Mouse (Mus musculus) right cerebral cortex, adult 18-20 months (tissue): ENCODE results near the gene Fam126a.
"Not testable (repeated sequence)": the region's sequence is repeated elsewhere in the genome, so short reads cannot be mapped to it uniquely, and the experiment has no call there.

Source experiments
- DNase-seq: peaks from one replicate; pipeline ENCODE4 v3.0.0; 2022; ENCODE audit warnings: mixed read lengths

The Fam126a gene

DNA sequence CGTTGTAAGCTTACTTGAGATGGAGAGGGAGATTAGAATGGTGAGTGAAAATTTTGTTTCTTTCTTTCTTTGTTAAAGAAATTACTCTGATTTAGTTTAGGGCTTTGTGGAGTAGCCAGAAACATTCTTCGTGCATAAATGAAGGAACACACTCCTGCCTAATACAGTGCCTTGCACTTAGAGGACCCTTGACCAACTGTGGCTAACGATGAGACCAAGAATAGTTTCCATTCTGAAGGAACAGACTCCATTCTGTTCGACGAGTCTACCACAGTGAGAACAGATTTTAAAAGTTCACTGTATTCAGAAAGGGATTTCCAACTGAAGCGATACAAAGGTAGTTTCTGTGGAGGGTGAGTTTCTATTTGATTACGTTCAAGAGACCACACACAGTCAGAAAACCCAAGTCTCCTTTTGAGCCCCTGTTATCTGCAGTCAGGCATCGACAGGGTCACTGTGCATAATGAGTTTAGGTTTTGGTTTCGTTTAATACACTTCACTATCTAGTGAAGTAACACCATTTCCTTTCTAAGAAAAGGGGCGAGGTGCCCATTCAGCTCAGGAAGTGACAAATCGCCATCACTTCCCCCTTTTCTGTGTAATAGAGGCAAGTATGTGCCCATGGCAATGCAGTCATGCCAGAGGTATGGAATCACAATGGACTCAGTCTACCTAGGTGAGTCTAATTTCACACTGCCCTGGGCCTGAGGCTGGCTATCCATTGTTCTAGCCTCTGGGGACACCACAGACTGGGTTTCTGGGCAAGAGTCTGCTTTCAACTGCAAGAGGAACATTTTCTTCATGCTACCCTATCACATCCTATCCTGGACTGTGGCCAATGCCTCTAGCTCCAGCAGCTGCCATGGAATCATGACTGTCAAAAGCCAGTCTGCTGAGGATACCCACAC is 136.4 kb downstream of the Fam126a start:
- DNase-seq = peak; percentile 12

DNA sequence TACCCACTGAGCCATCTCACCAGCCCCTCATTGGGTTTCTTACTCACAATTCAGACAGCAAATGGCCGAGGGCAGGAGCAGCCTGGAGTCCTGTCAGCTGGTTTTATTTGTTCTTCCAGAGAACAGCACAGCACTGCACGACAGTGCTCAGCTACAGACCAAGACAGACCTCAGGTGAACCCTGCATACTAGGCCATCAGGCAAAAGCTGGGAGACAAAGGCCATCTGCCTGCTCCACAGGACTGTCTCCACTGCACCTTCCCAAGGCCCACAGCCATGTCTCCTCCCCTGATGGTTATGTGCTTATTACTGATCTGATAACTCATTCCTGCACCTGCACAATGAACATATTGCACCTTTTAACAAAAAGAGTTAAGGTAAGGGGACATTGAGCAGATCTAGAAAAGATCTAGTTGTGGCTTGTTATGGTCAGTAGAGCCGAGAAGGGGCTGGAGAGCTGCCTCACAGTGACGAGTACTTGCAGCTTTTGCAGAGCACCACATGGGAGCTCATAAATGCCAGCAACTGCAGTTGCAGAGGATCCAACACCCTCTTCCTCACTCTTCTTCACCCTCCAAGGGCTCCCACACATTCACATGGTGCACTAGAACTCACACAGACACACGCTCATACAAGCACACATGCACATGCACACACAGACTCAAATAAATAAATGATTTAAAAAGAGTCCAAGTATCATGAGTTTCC is 137.2 kb downstream of the Fam126a start:
- DNase-seq = no peak

DNA sequence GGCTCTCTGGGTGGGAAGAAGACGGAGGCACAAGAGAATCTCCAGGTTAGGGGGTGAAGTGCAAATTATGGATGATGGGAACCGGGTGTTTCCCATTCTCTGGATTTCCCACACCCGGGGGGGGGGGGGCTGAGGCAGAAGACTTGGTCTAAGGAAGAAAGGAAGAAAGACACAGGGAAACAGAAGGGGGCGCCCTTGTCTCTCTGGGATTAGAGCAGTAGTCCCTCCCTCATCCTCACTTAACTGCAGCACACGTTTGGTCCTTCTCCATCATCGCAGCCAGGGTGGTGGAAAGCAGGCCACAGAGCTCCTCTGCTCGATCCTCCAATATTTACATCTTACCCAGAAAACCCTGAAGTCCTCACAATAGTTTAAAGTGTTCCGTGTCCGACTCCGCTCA is 139.8 kb downstream of the Fam126a start:
- DNase-seq = peak; percentile 71

DNA sequence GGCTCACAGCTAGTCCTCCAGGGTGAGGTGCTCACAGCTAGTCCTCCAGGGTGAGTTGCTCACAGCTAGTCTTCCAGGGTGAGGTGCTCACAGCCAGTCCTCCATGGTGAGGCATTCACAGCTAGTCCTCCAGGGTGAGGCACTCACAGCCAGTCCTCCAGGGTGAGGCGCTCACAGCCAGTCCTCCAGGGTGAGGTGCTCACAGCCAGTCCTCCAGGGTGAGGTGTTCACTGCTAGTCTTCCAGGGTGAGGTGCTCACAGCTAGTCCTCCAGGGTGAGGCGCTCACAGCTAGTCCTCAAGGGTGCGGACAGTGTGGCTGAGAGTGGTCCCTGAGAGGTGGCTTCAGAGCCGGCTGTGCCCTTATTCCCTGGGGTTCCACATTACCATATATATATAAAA is 141.0 kb downstream of the Fam126a start:
- no peak for DNase-seq

DNA sequence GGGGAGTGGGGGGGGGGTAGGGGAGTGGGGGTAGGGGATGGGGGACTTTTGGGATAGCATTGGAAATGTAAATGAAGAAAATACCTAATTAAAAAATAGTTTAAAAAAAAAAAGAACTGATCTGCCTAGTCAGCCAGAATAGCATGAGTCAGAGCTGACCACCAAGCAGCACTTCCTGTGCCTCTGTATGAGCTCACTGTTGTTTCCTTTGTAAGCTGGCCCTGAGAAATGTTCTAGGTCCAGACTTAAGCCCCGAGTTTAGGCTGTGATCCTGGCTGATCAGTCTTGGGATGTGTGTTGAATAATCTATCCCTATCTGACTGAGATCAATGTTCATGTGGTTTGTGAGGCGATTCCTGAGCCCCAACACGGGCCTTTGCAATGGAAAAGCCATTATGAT is 143.4 kb downstream of the Fam126a start:
- DNase-seq = no peak

DNA sequence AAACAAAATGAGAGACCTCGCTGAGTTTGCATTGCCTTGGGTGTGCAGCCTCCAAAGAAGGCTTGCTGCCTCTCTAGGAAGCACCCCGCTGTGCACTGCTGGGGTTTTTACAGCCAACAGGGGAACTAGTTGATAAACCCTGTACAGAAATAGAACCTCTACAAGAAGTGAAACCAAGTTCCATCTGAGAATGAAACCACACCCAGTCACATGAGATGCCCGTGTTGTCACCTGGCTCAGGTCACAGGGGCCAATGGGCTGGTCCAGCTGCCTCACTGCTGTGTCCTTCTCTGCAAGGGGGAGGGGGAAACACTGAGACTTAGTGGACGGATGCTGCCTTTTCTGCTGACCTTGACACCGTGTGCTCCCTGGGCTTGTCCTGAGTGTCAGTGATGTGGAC is 156.0 kb downstream of the Fam126a start:
- DNase-seq = no peak

DNA sequence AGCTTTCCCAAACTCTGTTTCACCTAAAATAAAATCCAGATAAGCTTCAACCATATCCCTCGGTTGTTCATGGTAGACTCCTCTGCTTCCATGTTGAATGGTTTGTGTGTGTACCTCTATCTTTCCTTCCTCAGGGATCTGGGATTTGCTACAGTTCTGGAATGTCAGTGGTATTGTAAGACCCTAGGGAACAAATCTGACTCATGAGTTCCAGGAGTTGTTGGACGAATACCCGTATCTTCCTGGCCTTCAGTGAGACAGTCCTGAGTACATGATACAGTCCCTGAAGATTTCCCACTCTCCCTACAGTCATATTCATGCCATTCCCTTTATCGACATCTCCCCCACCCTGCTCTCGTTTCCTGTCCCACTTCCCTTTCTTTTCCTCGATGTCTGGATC is 157.9 kb downstream of the Fam126a start:
- no peak for DNase-seq

DNA sequence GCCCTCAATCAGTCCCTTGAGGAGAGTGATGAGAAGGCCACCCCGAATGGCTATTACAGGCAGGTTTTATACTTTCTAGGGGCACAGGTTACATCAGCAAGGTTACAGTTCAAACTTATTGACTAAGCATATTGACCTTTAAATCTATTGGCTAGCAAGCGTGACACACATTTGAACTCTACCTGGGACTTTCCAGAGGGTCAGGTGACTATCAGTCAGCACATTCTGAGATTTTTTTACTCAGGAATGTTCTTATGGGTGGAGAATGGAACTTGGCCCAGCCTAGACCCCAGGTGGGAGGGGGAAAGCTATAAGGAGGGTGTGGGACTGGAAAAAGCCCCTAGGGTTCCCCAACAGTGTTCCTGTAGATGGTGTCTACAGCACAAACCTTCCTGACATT is 159.2 kb downstream of the Fam126a start:
- DNase-seq = not testable (repeated sequence)

DNA sequence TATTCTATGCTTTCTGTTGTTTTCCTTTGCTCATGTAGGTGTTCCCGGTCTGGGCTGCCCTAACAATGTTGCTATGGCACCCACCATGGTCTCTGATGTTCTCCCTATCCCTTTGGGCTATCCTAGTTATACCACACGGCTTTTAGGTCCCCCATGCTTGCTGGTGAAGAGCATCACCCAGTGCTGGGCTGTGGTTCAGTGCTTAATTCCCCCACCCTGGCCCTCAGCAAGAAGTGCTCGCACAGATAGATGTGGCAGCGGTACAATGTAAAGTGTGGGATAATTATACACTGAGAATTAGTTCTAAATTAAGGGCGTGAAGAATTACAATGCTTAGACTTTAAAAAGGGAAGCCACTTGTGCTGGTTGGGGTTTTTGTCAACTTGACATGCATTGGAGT is 164.5 kb downstream of the Fam126a start:
- no peak for DNase-seq
